Mouse (Mus musculus): ENCODE data around the gene Ltf.
A peak's percentile ranks its signal among the peaks of the same experiment; 100 is the strongest.

The Ltf gene

DNA sequence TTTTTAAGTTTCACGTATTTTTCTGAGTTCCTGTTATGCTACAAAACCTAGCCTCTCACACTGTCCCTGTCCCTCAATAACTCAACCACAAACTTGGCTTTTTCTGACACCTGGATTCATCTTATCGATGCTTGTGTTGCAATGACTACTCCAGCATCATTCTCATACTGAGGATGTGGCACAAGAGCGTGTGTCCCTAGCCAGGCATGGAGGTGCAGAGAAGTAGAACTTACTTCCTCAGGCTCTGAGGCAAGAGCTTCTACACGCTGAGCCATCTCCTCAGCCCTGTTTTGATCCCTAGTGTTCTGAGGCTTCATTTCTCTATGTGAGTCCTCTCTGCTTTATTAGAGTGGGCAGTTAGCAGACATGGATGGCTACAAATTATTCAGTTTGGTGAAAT lies 14.6 kb downstream of the Ltf start:
- no peak for DNase-seq (ENCODE audit: low spot score in 2 of 2)

DNA sequence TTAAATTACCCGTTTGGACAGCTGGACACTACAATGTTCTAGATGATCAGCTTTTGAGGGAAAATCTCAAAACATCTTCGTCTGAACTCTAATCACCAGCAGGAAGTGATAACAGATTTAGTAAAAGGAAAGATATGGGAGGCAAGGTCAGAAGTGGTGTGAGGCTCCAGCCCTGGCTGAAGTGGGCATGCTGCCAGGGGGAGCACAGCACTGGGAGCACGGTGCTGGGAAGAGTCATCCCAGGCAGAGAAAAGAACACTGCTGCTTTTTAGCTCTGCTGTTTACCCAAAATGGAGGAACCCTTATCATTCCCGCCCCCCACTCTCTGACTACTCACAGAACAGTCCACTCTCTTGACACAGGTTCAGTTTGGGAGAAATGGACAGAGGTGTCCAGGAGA lies 20.9 kb downstream of the Ltf start:
- DNase-seq (ENCODE audit: low spot score in 2 of 2) = no peak

DNA sequence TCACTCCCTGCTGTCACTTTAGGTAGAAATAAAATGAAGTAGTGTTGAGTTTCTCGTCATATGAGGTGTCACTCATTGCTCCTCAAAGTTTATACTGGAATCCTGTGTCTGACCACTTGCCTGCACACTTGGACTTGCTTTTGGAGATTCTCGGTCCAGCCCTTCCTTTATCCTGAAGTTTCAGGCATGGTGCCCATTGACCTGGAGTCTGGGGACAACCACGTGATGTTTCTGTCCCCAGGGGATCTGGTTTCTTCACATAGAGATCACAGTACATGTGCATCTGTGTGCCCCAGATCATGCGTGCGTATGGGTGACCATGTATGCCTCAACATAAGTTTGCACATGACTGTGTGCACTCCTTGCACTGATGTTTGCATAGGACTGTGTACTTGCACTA lies 23.2 kb downstream of the Ltf start:
- no peak for DNase-seq (ENCODE audit: low spot score in 2 of 2)

DNA sequence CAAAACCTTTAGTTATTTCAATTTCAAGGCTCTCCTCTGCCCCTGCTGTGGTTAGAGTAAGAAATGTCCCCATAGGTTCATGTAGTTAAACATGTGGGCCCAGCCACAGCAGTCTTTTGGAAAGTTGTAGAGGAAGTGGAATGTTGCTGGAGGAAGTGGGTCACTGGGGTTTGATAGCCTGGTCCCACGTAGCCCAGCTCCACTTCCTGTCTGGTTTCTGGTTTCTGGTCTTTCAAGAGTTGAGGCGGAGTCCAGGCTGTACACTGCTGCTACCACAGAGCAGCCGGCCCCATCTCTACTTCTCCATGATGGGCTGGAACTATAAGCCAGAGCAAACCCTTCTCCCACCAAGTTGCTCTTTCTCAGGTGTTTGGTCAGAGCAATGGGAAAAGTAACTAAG lies 27.2 kb downstream of the Ltf start:
- DNase-seq (ENCODE audit: low spot score in 2 of 2) = no peak

DNA sequence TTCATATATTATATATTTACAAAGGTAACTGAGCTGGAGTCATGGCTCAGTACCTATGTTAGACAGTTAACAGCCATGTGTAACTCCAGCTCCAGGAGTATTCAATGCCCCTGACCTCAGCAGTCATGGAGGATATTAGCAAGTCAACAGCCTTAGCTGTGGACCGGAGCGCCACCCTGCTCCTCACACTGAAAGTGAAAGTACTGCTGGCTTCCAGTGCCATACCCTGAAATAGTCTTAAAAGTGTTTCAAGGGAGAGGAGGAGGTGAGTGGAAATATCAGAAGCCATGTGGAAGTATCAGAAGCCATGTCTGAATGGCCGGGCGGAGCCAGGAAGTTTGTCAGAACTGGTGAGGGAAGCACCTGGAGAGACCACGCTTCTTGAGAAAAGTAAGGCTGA lies 28.2 kb downstream of the Ltf start:
- no peak for DNase-seq (ENCODE audit: low spot score in 2 of 2)

DNA sequence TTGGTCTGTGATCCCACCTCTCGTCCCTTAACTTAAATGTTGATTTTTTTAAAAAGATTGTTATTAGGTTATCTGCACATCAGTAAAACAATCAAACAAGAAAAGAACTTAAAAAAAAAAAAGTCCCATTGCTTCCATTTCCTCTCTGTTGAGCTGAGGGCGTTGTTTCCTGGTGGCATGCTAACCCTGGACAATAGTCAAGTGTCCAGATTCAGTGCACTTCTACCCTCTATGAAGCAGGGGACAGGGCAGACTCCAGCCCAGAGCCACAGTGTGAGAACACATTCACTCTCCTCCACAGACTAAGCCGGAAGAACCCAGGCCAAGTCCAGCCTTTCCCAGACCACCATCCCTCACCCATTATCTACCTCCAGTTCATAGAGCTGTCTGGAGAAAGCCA lies 29.4 kb downstream of the Ltf start:
- DNase-seq (ENCODE audit: low spot score in 2 of 2) = no peak

DNA sequence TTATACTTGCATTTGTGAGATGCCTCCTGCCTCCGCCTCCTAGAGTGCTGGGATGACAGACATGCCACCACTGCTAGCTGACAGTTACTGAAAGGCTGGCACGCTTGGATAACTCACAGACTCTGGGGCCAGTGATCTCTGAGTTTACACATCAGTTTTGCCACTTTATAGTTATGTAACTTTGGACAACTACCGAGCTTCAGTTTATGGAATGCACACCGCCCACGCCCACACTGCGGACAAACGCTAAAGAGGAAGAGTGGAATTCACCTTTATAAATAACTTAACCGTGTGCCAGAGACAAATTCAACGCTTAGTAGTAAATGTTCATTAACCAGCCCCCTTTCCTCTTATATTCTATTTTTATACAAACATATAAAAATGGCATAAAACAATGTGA lies 35.9 kb downstream of the Ltf start:
- DNase-seq (ENCODE audit: low spot score in 2 of 2) = no peak

DNA sequence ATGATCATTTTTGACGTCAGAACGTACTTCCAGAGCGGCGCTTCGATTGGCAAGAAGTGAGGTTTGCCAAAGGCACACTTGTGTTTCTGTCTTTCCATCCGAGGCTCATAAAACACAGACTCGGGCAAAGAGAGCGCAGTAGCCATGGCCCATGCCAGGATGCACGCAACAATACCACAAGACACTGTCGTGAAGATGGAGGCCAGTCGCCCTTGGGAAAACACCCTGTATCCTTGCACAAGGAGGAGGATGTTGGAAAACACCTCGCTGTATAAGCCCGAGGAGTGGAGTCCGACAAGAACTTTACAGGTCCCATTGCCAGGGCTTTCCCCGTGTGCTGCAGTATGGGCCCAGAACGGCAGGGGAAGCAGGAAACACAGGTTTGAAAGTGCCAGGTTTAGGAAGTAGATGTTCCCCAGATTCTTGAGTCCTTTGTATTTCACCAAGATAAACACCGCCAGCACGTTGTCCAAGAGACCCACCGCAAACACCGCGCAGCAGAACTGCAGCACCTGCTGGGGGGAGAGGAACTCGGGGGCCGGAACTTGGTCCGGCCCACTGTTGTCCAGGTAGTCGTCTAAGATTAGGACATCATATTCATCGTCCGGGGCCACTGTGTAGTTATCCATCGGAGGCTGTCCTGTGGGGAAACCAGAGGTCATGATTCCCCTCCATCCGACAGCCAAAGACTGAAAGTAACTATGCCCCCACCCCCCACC lies 36.9 kb downstream of the Ltf start:
- no peak for DNase-seq (ENCODE audit: low spot score in 2 of 2)

DNA sequence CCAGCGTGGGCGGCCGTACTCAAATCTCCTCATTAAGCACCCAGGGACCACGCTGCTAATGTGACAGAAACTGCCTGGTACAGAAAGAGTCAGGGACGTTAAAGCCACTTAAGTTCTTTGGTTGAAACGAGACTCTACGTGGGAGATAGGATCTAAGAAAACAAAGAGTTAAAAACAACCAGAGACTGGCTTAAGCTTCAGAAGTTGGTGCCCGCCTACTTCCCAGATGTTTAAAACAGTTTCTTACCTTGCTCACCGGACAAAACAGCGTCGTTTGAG lies 37.4 kb downstream of the Ltf start:
- DNase-seq (ENCODE audit: low spot score in 2 of 2) = no peak

DNA sequence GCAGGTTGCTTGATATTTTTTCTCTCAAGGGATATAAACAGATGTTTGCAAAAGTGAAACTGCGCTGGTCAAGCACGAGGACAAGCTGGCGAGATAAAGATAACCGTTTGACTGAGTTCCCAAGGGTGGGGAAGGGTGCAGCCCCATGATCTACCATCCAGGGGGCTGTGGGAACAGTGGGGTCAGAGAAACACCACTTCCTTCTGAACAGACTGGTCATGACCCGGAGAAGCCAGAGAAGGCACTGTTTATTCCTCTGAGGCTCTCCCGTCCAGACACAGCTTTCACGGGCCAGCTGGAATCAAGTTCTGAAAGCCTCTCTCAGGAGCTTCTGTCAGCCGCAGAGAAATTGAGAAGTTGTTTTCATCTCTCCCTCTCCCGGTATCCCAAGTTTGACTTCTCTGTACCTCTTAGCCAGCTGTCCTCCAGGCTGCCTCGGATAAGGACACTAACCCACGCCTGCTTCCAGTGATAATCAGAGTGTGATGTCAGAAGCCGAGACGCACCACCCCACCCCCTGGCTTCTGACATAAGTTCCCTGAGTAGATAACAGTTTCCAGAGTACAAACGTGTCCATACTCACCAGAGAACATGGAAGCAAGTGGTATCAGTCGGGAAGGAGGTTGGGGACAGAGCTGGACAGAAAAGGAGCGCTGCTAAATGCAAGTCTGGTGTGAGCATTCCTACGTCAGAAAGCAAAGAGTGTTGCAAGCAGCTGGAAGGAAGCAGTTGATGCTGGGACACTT lies 37.9 kb downstream of the Ltf start, which contains the start of gene Ccrl2:
TSS of gene Ccrl2 (minus strand) at position 722 of the 746 bp plus-strand sequence.
- DNase-seq (ENCODE audit: low spot score in 2 of 2) = peak; percentile 52 to 62

DNA sequence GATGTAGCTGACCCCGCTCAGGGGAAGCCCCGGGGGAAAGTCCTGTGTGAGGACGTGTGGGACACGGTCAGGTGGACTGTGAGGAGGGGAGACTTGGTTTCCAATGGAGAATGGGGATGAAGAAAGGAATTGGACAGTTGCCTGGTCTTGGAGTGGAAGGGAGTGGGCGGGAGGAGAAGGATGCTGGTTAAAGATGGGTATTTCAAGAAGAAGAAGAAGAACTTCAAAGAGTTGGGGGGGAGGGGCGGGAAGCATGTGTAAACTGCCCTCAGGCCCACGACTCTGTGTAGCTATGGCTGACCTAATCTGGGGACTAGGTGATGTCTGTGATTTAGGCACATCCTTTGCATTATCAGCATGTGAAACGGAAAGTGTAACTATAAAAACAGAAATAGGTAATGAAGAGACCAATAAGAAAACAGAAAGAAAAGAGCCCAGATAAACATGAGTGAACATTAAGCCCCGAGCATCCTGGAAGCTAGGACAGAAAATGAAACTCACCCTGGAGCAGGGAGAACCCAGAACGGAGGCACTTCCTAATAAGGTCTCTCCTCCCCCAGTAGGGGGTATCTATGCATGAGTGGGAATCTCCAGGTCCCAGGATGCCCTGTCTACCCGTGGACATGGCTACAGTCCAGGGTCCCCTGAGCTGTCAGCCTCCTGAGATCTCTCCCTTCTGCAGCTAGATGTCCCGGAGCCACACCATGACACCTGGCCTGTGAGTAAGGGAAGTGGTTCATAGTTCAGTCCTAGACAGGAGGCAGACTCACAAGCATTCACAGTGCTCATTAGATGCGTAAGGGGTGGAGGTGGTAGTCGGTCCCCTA lies 38.7 kb downstream of the Ltf start:
- DNase-seq (ENCODE audit: low spot score in 2 of 2) = no peak

DNA sequence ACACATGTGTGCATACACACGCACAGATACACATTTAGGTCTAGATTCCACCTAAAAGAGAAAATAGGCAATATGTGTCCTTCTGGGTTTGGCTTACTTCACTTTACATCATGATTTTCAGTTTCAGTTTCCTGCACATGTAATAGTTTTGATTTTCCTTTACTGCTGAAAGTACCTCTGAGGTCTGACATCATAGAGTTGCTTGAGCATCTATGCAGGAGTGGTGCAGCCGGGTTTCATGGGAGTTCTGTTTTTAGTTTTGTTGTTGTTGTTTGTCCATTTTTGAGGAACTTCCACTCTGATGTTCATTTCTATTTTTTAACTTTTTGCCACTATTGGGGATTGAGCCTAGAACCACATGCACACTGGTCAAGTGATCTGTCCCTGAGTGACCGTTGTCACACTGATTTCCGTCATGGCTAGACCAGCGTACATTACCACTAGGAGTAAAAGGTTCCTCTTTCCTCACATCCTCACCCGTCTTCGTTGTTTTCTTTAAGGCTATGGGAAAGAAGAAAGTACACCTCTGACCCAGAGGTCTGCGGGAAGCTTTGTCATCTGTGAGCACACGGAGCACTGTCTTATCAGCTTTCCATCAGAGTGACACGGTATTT lies 40.0 kb downstream of the Ltf start:
- no peak for DNase-seq (ENCODE audit: low spot score in 2 of 2)

DNA sequence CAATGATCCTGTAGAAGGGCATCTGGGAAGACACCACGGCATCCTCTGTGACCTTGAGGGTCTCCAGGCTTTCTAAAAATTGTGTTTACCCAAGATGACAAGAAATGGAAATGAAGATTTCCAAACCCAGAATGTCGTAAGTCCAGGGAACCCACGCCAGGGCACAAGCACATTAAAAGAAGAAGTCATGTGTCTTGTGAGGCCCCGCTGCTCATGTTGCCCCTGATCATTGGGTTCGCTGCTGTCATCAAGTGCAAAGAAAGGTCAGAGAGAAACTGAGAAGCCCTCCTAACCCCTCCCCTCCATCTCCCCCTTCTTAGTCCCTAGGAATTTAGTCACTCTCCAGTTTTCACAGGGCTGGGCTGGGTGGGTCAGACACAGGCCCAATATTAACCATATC lies 43.8 kb downstream of the Ltf start:
- no peak for DNase-seq (ENCODE audit: low spot score in 2 of 2)

DNA sequence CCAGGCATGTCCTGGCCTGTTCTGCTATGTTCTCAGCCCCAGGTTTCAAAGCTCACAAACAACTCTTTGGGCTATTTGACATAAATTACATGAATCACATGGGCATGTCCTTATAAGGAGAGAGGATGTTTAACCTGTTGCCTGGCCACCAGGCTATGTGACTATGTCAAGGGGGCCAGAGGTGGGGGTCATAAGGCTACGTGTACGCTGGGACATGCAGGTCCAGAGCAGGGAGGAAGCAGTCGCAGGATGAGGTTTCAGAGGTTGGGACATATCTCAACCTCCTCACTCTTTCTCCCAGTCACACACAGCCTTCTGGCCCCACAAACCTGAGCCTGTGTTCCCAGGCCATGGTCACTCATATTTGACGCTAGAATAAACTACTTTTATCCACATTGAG lies 48.0 kb downstream of the Ltf start:
- DNase-seq (ENCODE audit: low spot score in 2 of 2) = no peak

DNA sequence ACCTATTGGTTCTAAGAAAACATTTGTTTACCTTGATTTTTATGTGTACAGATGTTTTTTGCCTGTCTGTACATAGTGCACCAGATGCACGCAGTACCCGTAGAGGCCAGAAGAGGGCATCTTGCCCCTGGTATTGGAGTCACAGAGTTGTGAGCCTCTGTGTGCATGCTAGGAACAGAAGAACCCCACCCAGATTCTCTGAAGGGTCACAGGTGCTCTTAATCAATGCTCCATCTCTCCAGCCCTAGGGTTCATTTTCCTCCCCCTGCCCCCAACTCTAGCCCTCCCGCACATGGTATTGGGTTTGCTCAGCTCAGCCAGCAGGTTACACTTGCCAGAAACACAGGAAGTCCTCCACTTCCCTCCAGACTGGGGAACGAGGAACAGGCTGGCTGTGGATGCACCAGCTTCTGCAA lies 51.5 kb downstream of the Ltf start:
- DNase-seq (ENCODE audit: low spot score in 2 of 2) = peak; percentile 45 to 65

DNA sequence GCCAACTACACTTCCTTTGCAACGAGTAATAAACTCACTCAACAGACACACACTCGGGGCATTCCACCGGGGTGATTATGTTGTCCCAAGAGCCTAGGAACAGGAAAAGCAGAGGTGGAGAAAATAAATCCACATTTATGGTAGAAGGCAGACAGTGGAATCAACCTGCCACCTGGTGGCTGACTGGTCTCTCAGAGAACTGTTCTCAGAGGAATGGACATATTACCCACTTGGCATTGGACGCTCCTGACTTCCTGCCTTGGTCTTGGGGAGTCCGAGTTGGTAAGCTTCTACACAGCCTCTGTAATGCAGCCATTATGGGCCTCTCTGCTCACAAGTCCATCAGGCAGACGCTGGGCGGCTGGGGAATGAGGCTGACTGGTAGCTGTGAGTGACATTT lies 53.1 kb downstream of the Ltf start:
- no peak for DNase-seq (ENCODE audit: low spot score in 2 of 2)

DNA sequence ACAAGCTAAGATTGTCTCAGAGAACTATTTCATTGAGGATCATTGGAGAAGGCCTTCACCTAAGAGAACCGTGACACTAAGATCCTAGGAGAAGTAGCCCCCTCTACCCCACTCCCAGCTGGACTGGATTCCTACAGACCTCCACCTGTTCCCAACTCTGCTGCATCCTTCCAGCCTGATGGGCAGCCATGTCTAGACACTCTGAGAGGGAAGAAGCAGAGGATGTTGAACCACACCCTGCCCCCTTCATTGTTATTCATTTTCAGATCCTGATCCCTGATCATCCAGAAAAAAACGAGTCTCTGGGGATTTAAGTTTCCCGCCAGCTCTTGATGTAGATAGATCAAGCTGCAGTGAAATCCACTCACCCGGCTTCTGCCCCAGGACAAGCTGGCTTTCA lies 53.9 kb downstream of the Ltf start:
- no peak for DNase-seq (ENCODE audit: low spot score in 2 of 2)

DNA sequence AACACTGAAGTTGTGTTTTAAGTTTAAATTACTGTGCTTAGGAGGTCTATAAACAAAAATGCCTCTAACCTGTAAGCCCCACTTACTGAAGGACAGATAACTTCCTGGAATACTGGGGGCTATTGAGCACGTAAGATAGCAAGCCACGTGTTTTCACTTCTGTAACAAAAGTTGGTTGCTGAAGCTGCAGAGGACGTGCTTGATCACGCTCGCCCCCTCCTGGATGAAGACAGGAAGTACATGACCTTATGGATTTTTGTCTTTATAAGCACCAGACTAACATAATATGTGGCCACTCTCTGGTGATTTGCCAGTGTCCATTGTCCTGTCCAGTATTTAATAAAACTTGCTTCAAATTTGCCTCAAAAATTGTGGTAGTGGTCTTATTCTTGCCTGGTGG lies 58.7 kb downstream of the Ltf start:
- DNase-seq (ENCODE audit: low spot score in 2 of 2) = no peak

DNA sequence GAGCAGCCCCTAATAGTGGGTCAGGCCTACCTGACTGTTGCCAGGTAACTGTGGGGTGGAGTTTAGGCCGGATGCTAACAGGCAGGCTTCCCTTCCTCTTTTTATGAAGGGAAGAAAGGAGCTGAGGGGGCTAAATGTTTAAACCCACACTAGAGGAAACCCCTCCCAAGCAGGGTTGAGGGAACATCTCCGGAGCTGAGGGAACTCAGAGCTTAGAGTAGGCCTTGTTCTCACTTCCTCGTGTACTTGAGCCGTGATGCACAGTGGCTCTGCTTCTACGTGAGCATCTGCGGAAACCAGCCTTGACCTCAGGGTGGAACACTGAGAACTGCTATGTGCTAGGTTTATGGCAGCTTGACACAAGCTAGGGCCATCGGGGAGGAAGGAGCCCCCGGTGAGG lies 61.7 kb downstream of the Ltf start:
- DNase-seq (ENCODE audit: low spot score in 2 of 2) = no peak

DNA sequence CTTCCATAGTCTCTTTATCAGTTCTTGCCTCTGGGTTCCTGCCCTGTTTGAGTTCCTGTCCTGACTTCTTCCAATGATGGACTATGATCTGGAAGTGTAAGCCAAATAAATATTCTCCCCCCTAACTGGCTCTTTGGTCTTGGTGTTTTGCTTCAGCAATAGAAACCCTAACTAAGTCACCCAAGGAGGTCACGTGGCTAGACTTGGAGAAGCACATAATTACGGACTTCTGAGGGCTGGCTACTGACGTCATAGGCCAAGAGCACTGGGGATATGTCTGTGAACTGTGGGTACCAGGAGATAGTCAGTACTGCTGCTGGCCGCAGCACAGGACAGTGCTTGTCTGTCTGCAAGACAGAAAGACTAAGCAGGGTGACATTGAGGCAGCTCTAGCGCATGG lies 62.7 kb downstream of the Ltf start:
- DNase-seq (ENCODE audit: low spot score in 2 of 2) = no peak

DNA sequence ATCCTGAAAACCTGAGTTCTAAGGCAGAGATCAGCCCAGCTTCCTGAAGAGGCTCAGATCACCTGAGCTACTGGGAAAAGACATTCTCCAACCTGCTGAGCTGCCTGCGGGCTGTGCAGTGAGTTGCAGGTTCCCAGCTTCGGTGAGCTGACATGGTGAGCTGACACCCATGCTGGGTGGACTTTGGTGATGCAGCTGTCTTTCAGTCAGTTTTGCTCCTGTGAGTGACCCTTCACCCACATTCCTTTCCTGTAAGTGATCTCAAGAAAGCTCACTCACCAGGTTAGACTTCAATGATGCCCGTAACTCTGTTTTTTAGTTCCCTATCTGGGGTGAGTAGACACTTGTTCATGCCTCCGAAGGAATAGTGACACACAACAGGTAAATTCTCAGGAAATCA lies 66.3 kb downstream of the Ltf start:
- DNase-seq (ENCODE audit: low spot score in 2 of 2) = no peak

DNA sequence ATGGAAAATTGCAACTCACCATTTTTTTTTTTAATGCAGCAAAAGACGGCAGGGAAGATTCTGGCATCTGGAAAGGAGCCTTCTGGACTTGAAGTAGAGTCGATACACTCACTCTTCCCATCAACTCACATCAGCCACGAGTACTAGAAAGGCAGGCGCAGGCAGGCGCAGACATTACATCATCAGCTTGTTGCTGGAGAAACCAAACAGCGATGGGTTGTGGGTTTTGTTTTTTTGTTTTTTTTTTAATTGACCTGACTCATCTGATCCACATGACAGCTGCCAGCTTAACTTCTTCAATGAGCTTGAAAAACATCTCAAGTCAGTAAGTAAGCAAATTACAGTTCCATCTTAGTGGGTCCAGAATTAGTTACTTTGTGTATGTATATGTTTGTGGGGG lies 67.1 kb downstream of the Ltf start:
- no peak for DNase-seq (ENCODE audit: low spot score in 2 of 2)
